Comparison of ENCODE assay signal across 28 mouse cellular contexts in the genomic region with DNA sequence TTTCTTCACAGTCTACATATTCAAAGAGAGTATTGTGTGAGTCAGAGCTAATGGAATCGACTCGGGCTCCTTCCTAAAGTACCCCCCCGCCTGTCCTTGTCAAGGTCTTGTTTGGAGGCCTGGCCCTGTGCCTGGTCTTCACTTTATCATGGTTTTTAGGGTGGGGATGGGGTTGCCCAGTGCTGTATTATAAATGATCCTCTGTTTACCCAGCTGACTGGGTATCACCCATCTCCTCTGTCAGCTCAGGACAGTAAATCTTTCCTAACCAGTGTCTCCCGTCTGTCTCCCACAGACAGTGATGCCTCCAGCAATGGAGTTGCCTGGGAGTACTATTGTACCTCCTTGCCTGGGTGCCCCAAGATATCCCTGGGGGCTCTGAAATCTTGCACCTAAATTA. TPM values are rescaled to one million over a fixed set of nuclear protein-coding genes. Genes with fewer than 3 reads are reported as not detected.
DNase-seq lines count a peak whose midpoint lies in the region; ATAC-seq lines count a peak whose summit lies in the region.
"Had no signal": no experiment of that assay in that cellular context is flagged by ENCODE, and none has a peak within 500 bp of the region (broad histone marks: within the 10 kb centered on the region; RNA-seq: fewer than 3 reads in every experiment).

No protein-coding gene starts in this region.

- 59% methylated on average over 4 of the region's 4 CpGs for WGBS in kidney, embryonic 16.5 days
- 57% methylated on average over 4 of the region's 4 CpGs for WGBS in hindbrain, embryonic 16.5 days

- H3K4me2 ChIP-seq in kidney, embryonic 16.5 days (replicated peaks; ENCODE audit: low read depth, low read length) = no peak overlapping the region
- H3K4me2 ChIP-seq in hindbrain, embryonic 16.5 days (ENCODE audit: low read length) = no peak overlapping the region
- H3K4me2 ChIP-seq: forebrain, embryonic 12.5 days; heart, embryonic 12.5 days; midbrain, embryonic 13.5 days had no signal

- no peaks in the 10 kb centered on the region for H3K27me3 ChIP-seq in kidney, embryonic 16.5 days (ENCODE audit: insufficient read depth, low read length)
- H3K27me3 ChIP-seq in hindbrain, embryonic 16.5 days (replicated peaks; ENCODE audit: control insufficient read depth, insufficient read depth, low read length) = no peaks in the 10 kb centered on the region
- H3K27me3 ChIP-seq: forebrain, embryonic 12.5 days; heart, embryonic 12.5 days; midbrain, embryonic 13.5 days had no signal

- H3K27ac ChIP-seq in kidney, embryonic 16.5 days (ENCODE audit: low read length) = no peak overlapping the region
- H3K27ac ChIP-seq in hindbrain, embryonic 16.5 days (ENCODE audit: low read depth, low read length) = no peak overlapping the region
- H3K27ac ChIP-seq: embryonic facial prominence, embryonic 10.5 days; forebrain, embryonic 12.5 days; gastrocnemius, adult 2 months; layer of hippocampus, adult 2 months; midbrain, embryonic 13.5 days; stomach, postnatal 0 days had no signal

- no peak overlapping the region for H3K4me3 ChIP-seq in kidney, embryonic 16.5 days (ENCODE audit: low read length)
- H3K4me3 ChIP-seq in hindbrain, embryonic 16.5 days (ENCODE audit: low read length) = no peak overlapping the region
- H3K4me3 ChIP-seq: embryonic facial prominence, embryonic 10.5 days; forebrain, embryonic 12.5 days; gastrocnemius, adult 2 months; heart, embryonic 12.5 days; layer of hippocampus, adult 2 months; midbrain, embryonic 13.5 days; myocyte had no signal

- H3K4me1 ChIP-seq in kidney, embryonic 16.5 days (ENCODE audit: insufficient read depth, low read length) = no peaks in the 10 kb centered on the region
- no peaks in the 10 kb centered on the region for H3K4me1 ChIP-seq in hindbrain, embryonic 16.5 days (ENCODE audit: control insufficient read depth, insufficient read depth, low read depth, low read length)
- H3K4me1 ChIP-seq: embryonic facial prominence, embryonic 10.5 days; forebrain, embryonic 12.5 days; heart, embryonic 12.5 days; midbrain, embryonic 13.5 days had no signal

- no peaks in the 10 kb centered on the region for H3K9me3 ChIP-seq in kidney, embryonic 16.5 days (ENCODE audit: low read length)
- no peaks in the 10 kb centered on the region for H3K9me3 ChIP-seq in hindbrain, embryonic 16.5 days (ENCODE audit: control insufficient read depth, low read length)
- H3K9me3 ChIP-seq: embryonic facial prominence, embryonic 10.5 days; forebrain, embryonic 12.5 days; heart, embryonic 12.5 days; midbrain, embryonic 13.5 days had no signal

- ATAC-seq in kidney, embryonic 16.5 days (ENCODE audit: low FRiP score, low TSS enrichment) = peak; percentile 69; the same call in 1 of the 2 replicates
- peak; percentile 67 for ATAC-seq in hindbrain, embryonic 16.5 days
- ATAC-seq: midbrain, embryonic 13.5 days had no signal

- H3K9ac ChIP-seq in kidney, embryonic 16.5 days (replicated peaks; ENCODE audit: low read length) = no peak overlapping the region
- H3K9ac ChIP-seq in hindbrain, embryonic 16.5 days (ENCODE audit: low read depth, low read length) = no peak overlapping the region
- H3K9ac ChIP-seq: forebrain, embryonic 12.5 days; heart, embryonic 12.5 days; midbrain, embryonic 13.5 days had no signal

- DNase-seq in kidney, postnatal 4 days = no peak
- DNase-seq in adrenal gland, adult (ENCODE audit: inconsistent age in 2 of 2, low spot score in 1 of 2) = peak; percentile 46 to 81
- DNase-seq in adrenal gland, adult 2 months = peak; percentile 78
- DNase-seq in thymus, postnatal 36 days = no peak
- no peak for DNase-seq in right cerebral cortex, adult 2 months (ENCODE audit: low spot score in 2 of 2)
- DNase-seq: cerebellum, adult 8-10 months; gastrocnemius, adult 2 months; kidney, adult 9 months; layer of hippocampus, postnatal 36 days; liver; lung, postnatal 10 days; thymus, postnatal 14 days had no signal

- H3K36me3 ChIP-seq in kidney, embryonic 16.5 days (ENCODE audit: insufficient read depth, low read length) = no peaks in the 10 kb centered on the region
- H3K36me3 ChIP-seq in hindbrain, embryonic 16.5 days (ENCODE audit: control insufficient read depth, insufficient read depth, low read length) = no peaks in the 10 kb centered on the region
- H3K36me3 ChIP-seq: embryonic facial prominence, embryonic 10.5 days; forebrain, embryonic 12.5 days; heart, embryonic 12.5 days; midbrain, embryonic 13.5 days had no signal

RNA-seq across cellular contexts. Expression of a gene that starts 19.6 kb away (rescaled TPM):
- polyA plus RNA-seq in kidney, embryonic 16.5 days (2015; fragmentation: Nextera tagmentation; extraction: Ambion mirVana) = 0.14 TPM in 1 of 2 replicates, not detected in the other
- not detected for total RNA-seq in adrenal gland, adult 2 months (2021)
- not detected in 2 replicates for polyA plus RNA-seq in adrenal gland, adult 2 months (2012; rRNA removed)
- 0.24 TPM in 1 of 2 replicates, not detected in the other for polyA plus RNA-seq in hindbrain, embryonic 16.5 days (2015; fragmentation: Nextera tagmentation; extraction: Ambion mirVana)
- total RNA-seq: common myeloid progenitor, adult 5-6 weeks; heart, postnatal 25 days; layer of hippocampus, adult 2 months; layer of hippocampus, postnatal 36 days; left cerebral cortex, postnatal 25 days; megakaryocyte progenitor cell, adult 5-6 weeks had no signal
- polyA plus RNA-seq: embryonic facial prominence, embryonic 10.5 days; forebrain, embryonic 12.5 days; gonadal fat pad, adult 2 months; heart, embryonic 12.5 days; intestine, embryonic 14.5 days; liver, embryonic 16.5 days; midbrain, embryonic 13.5 days; myocyte; stomach, postnatal 0 days had no signal

RNA-seq across cellular contexts. Expression of a gene that starts 45.9 kb away (rescaled TPM):
- polyA plus RNA-seq in kidney, embryonic 16.5 days (2015; fragmentation: Nextera tagmentation; extraction: Ambion mirVana) = 12.8 and 14.5 TPM in 2 replicates
- 1 to 10 TPM; 2.8 to 4.7 TPM for total RNA-seq in adrenal gland, adult 2 months (2021)
- polyA plus RNA-seq in adrenal gland, adult 2 months (2012; rRNA removed) = 19.1 and 19.8 TPM in 2 replicates
- polyA plus RNA-seq in hindbrain, embryonic 16.5 days (2015; fragmentation: Nextera tagmentation; extraction: Ambion mirVana) = 26.6 and 27.3 TPM in 2 replicates

Comparison
In these comparisons a context has a peak if more than half of its experiments do, and no peak if none do; other contexts are left out.
1. DNase-seq: peak in adrenal gland, adult (2 of 2) and adrenal gland, adult 2 months (single experiment); none in kidney, postnatal 4 days (0 of 2), thymus, postnatal 36 days (0 of 2) and right cerebral cortex, adult 2 months (0 of 2).